Mouse (Mus musculus): ENCODE measurements at regions not wholly inside any gene's neighbourhood (a gene's known extent, or its start where the extent isn't known, plus 50 kb on each side); places are given as distances from the start of the nearest gene placed in this dataset.

- TF ChIP-seq GATA1 (IDR thresholded peaks at IDR 0.05; ENCODE audit: borderline replicate concordance, low read length) (no peak), FLI1 (IDR thresholded peaks at IDR 0.05; ENCODE audit: low read length) (no peak)
Observed at GRCm38 (mm10) chr3:60347049-60347448, 125.6 kb upstream of the Mbnl1 start.

All from megakaryocyte, embryonic 14.5 days (primary cell).